Mouse (Mus musculus): ENCODE measurements at regions not wholly inside any gene's neighbourhood (a gene's known extent, or its start where the extent isn't known, plus 50 kb on each side); places are given as distances from the start of the nearest gene placed in this dataset.

GRCm38 (mm10) chr1:34642304-34642893 is 62.9 kb downstream of the Amer3 start:
- peak; percentile 12 to 40 for DNase-seq

GRCm38 (mm10) chr1:34653963-34654644 is 74.6 kb downstream of the Amer3 start:
- no peak for DNase-seq

- DNase-seq, result no peak
Measured at GRCm38 (mm10) chr1:34657481-34657880, 78.0 kb downstream of the Amer3 start.

GRCm38 (mm10) chr1:34663875-34664547 is 84.6 kb downstream of the Amer3 start:
- DNase-seq, result no peak

- no peak for DNase-seq
Measured at GRCm38 (mm10) chr1:34664816-34665511, 85.5 kb downstream of the Amer3 start.

GRCm38 (mm10) chr1:34665512-34665854 is 86.0 kb downstream of the Amer3 start:
- no peak for DNase-seq

- no peak for DNase-seq
Measured at GRCm38 (mm10) chr1:34666226-34666662, 86.8 kb downstream of the Amer3 start.

- DNase-seq, result no peak
Measured at GRCm38 (mm10) chr1:34677105-34677741, 97.8 kb downstream of the Amer3 start.

GRCm38 (mm10) chr1:34677832-34678733 is 98.6 kb downstream of the Amer3 start:
- peak; percentile 28 to 61 for DNase-seq

- DNase-seq, result no peak
Measured at GRCm38 (mm10) chr1:34678734-34679068, 99.2 kb downstream of the Amer3 start.

GRCm38 (mm10) chr1:34686539-34686938 is 107.1 kb downstream of the Amer3 start:
- DNase-seq, result no peak

- DNase-seq, result no peak
Measured at GRCm38 (mm10) chr1:34696533-34696932, 117.1 kb downstream of the Amer3 start.

- peak in 1 of 2 experiments; percentile 23 for DNase-seq
Measured at GRCm38 (mm10) chr1:34700237-34701030, 121.0 kb downstream of the Amer3 start.

- no peak for DNase-seq
Measured at GRCm38 (mm10) chr1:34701436-34701835, 122.0 kb downstream of the Amer3 start.

- no peak for DNase-seq
Measured at GRCm38 (mm10) chr1:34709089-34709488, 129.6 kb downstream of the Amer3 start.

- no peak for DNase-seq
Measured at GRCm38 (mm10) chr1:34722674-34723073, 120.2 kb downstream of the Fam168b start.

GRCm38 (mm10) chr1:34732156-34732555 is 110.7 kb downstream of the Fam168b start:
- DNase-seq, result no peak

- no peak for DNase-seq
Measured at GRCm38 (mm10) chr1:34733026-34733913, 109.6 kb downstream of the Fam168b start.

GRCm38 (mm10) chr1:34738386-34739067 is 104.3 kb downstream of the Fam168b start:
- peak; percentile 30 to 71 for DNase-seq

GRCm38 (mm10) chr1:34739621-34740020 is 103.2 kb downstream of the Fam168b start:
- DNase-seq, result no peak

Data from kidney, adult 8-10 months (tissue).